Mouse (Mus musculus): Measurements from ENCODE around the gene Sulf2. TPM values are rescaled to one million over a fixed set of nuclear protein-coding genes. Genes with fewer than 3 reads are reported as not detected.

Sulf2 gene
- polyA plus RNA-seq, 1 experiment from 2014 or later, result 73.6 TPM

DNA sequence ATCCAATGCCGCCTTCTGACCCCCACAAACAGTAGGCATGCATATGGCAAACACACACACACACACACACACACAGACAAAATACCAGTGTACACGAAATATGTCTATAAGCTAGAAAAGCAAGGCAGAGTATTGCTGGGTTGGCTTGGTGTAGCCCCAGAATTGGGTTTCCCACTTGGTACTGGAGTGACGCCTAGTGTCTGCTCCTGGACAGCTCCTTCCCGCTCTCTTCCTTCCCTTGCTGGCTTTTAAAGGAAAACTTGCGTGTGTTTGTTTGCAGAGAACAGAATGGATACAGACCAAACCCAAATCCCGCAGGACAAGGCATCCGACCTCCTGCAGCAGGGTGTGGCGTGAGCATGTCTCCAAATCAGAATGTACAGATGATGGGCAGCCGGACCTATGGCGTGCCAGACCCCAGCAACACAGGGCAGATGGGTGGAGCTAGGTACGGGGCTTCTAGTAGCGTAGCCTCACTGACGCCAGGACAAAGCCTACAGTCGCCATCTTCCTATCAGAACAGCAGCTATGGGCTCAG, 101.4 kb downstream of the Sulf2 start:
- no peak overlapping the region for H3K9ac ChIP-seq (ENCODE audit: low read depth, low read length)
- peaks cover 31% of the 10 kb centered on the region for H3K36me3 ChIP-seq (ENCODE audit: control insufficient read depth, insufficient read depth, low read length)
- WGBS, result 91% methylated on average over 14 of the region's 14 CpGs

DNA sequence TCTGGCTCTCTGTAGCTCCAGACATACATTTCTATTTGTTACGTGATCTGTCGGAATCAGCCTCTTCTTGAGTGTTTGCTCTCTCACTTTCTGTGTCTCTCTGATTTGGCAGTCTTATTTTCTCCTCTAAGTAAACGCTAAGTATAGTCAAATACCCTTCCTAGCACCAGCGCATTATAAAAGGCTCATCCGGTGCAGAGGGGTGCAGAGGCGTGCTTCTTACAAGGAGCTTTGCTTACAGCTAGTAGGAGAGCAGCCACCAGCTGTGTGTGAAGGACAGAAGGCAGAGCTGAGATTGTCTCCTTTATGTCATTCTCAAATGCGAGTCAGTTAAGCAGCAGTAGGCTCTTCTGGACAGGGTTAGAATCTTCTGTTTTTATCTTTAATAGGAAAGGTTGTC, 103.5 kb downstream of the Sulf2 start:
- no peaks in the 10 kb centered on the region for H3K27me3 ChIP-seq (replicated peaks; ENCODE audit: control insufficient read depth, insufficient read depth, low read length)
- no peak overlapping the region for H3K4me3 ChIP-seq (ENCODE audit: low read length)
- H3K36me3 ChIP-seq (ENCODE audit: control insufficient read depth, insufficient read depth, low read length), result peaks cover 36% of the 10 kb centered on the region
- no peaks in the 10 kb centered on the region for H3K4me1 ChIP-seq (ENCODE audit: control insufficient read depth, insufficient read depth, low read depth, low read length)
- no peak overlapping the region for H3K27ac ChIP-seq (ENCODE audit: low read depth, low read length)
- no peak overlapping the region for H3K4me2 ChIP-seq (ENCODE audit: low read length)
- no peak overlapping the region for H3K9ac ChIP-seq (ENCODE audit: low read depth, low read length)
- 92% methylated on average over 7 of the region's 7 CpGs for WGBS
- no peaks in the 10 kb centered on the region for H3K9me3 ChIP-seq (ENCODE audit: control insufficient read depth, low read length)
- ATAC-seq, result no peak

More for the DNA sequence above, 101.4 kb downstream of the Sulf2 start:
- no peaks in the 10 kb centered on the region for H3K27me3 ChIP-seq (replicated peaks; ENCODE audit: control insufficient read depth, insufficient read depth, low read length)
- no peak overlapping the region for H3K27ac ChIP-seq (ENCODE audit: low read depth, low read length)
- no peak overlapping the region for H3K4me3 ChIP-seq (ENCODE audit: low read length)
- ATAC-seq, result no peak
- no peaks in the 10 kb centered on the region for H3K4me1 ChIP-seq (ENCODE audit: control insufficient read depth, insufficient read depth, low read depth, low read length)
- no peak overlapping the region for H3K4me2 ChIP-seq (ENCODE audit: low read length)
- no peaks in the 10 kb centered on the region for H3K9me3 ChIP-seq (ENCODE audit: control insufficient read depth, low read length)

DNA sequence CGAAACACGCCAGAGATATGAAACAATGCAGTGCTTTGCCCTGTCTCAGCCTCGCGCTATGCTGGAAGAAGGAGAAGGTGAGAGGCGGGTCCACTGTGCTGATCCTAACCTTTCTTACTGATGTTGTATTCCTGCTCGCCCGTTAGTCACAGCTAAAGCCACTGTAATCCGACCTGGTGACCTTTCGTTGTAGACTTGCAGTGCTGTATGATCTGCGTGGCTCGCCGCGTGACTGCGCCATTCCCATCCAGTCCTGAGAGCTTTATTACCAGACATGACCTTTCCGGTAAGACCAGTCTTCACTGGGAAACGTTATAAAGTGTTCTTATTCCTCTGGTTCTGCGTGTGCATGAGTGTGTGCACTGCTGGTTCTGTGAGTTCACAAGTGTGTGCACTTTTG, 104.0 kb downstream of the Sulf2 start:
- H3K27ac ChIP-seq (ENCODE audit: low read depth, low read length), result no peak overlapping the region
- H3K27me3 ChIP-seq (replicated peaks; ENCODE audit: control insufficient read depth, insufficient read depth, low read length), result no peaks in the 10 kb centered on the region
- no peaks in the 10 kb centered on the region for H3K4me1 ChIP-seq (ENCODE audit: control insufficient read depth, insufficient read depth, low read depth, low read length)
- no peak overlapping the region for H3K4me3 ChIP-seq (ENCODE audit: low read length)
- H3K4me2 ChIP-seq (ENCODE audit: low read length), result no peak overlapping the region
- ATAC-seq, result no peak
- peaks cover 34% of the 10 kb centered on the region for H3K36me3 ChIP-seq (ENCODE audit: control insufficient read depth, insufficient read depth, low read length)
- 94% methylated on average over 17 of the region's 17 CpGs for WGBS
- H3K9ac ChIP-seq (ENCODE audit: low read depth, low read length), result no peak overlapping the region
- no peaks in the 10 kb centered on the region for H3K9me3 ChIP-seq (ENCODE audit: control insufficient read depth, low read length)

DNA sequence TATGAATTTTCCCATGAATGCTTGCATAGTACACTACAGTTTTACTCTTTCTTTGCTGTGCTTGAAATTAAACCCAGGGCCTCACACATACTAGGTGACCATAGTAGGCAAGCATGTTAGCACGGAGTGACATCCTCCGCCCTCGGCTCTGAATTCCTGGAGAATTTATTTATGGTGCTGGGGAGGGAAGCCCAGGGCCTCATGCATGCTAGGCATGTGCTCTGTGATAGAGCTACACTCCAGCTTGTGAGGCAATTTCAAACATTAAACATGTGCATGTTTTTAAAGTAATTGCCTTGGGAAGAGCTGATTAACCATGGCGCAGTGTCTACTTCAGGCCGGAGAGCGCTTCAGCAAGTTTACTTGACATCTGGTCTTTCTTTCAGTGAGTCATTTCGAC, 106.6 kb downstream of the Sulf2 start:
- Histone ChIP-seq H3K9me3 (ENCODE audit: control insufficient read depth, low read length) (no peaks in the 10 kb centered on the region), H3K4me2 (ENCODE audit: low read length) (no peak overlapping the region), H3K27me3 (replicated peaks; ENCODE audit: control insufficient read depth, insufficient read depth, low read length) (no peaks in the 10 kb centered on the region), H3K36me3 (ENCODE audit: control insufficient read depth, insufficient read depth, low read length) (peaks cover 23% of the 10 kb centered on the region), H3K9ac (ENCODE audit: low read depth, low read length) (no peak overlapping the region), H3K4me3 (ENCODE audit: low read length) (no peak overlapping the region), H3K27ac (ENCODE audit: low read depth, low read length) (no peak overlapping the region), H3K4me1 (ENCODE audit: control insufficient read depth, insufficient read depth, low read depth, low read length) (no peaks in the 10 kb centered on the region; the same call in 1 of the 2 replicates)
- WGBS, result 92% methylated on average over 7 of the region's 7 CpGs
- ATAC-seq, result no peak

DNA sequence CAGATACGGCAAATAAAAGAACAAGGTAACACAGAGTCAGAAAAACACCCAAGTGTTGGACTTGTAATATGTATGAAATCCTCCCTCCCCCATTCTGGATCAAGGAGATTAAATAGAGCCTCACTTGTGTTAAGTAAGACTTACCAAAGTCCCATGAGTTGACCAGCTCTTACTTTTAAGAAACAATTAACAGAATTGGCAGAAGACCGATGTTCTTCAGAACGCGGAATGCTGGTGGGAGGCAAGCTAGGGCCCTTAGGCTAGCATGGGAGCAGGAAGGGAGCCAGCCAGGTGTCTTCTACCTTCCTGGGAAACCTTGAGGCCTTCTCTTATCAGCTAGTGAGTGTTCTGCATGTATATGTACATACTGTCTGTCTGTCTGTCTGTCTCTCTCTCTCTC, 107.5 kb downstream of the Sulf2 start:
- Histone ChIP-seq H3K36me3 (ENCODE audit: control insufficient read depth, insufficient read depth, low read length) (peaks cover 23% of the 10 kb centered on the region), H3K27ac (ENCODE audit: low read depth, low read length) (no peak overlapping the region), H3K9ac (ENCODE audit: low read depth, low read length) (no peak overlapping the region), H3K4me2 (ENCODE audit: low read length) (no peak overlapping the region), H3K4me3 (ENCODE audit: low read length) (no peak overlapping the region), H3K9me3 (ENCODE audit: control insufficient read depth, low read length) (no peaks in the 10 kb centered on the region), H3K27me3 (replicated peaks; ENCODE audit: control insufficient read depth, insufficient read depth, low read length) (no peaks in the 10 kb centered on the region), H3K4me1 (ENCODE audit: control insufficient read depth, insufficient read depth, low read depth, low read length) (no peaks in the 10 kb centered on the region; the same call in 1 of the 2 replicates)
- WGBS, result 98% methylated on average over 4 of the region's 4 CpGs
- no peak for ATAC-seq

DNA sequence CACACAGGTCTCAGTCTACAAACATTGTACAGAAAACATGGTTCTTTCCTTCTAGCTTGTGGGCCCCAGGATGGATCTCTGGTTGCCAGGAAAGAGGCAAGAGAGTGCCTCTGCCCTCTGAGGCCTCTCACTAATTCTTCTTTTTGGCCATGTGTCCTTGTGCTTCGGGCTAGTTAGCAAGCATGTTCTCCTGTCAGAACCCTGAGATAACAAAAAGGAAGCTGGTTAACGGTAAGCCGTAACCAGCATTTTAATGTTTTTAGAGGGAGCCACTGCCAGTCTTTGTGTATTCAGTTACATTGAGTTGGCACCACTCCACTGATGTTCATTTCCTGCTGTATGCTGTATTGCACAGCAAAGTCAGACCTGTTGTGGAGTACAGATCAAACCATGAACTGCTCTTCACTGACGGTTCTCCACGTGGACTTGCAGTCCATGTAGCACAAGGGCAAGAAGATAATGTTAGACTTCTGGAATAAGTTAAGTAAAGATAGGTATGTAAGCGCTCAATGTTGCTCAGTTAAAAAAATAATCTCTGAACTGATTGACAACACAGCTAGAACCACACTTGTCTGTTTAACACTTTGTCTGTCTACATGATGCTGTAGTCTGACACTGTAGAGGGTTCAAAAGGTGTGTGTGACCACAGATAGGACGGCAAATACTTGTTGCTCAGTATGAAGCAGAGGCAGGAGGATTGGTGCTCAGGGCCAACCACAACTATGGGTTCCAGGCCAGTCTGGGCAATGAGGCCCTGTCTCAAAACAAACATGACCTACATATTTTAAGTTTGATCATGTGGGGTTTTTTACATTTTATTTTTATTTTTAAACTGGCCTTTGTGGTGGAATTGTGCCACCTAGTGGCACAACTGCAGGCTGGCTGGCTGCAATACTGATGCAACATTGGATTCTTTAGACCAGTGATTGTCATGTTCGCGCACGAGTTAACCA, 109.6 kb downstream of the Sulf2 start:
- Histone ChIP-seq H3K4me2 (ENCODE audit: low read length) (no peak overlapping the region), H3K9me3 (ENCODE audit: control insufficient read depth, low read length) (no peaks in the 10 kb centered on the region), H3K36me3 (ENCODE audit: control insufficient read depth, insufficient read depth, low read length) (peaks cover 17% of the 10 kb centered on the region), H3K4me1 (ENCODE audit: control insufficient read depth, insufficient read depth, low read depth, low read length) (no peaks in the 10 kb centered on the region; the same call in 1 of the 2 replicates), H3K27me3 (replicated peaks; ENCODE audit: control insufficient read depth, insufficient read depth, low read length) (no peaks in the 10 kb centered on the region), H3K4me3 (ENCODE audit: low read length) (no peak overlapping the region), H3K9ac (ENCODE audit: low read depth, low read length) (no peak overlapping the region), H3K27ac (ENCODE audit: low read depth, low read length) (no peak overlapping the region)
- 55% methylated on average over 10 of the region's 10 CpGs for WGBS
- no peak for ATAC-seq

DNA sequence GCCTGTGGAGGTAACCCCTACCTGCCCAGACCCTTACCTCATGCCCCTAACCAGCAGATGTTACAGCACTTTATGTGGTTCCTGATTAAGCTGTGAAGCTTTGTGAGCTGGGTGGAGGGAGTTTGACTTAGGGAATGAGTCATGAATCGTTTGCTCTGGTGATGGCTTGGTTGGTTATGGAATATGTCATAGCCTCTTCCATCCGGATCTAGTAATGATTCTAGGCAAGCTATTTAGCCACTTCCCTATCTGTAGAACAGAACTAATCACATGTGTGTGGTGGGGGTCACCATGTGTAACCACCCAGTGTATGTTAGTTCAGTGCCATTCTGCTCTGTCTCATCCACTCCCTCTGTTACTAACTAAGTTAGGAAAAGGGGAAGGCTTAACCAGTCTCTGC, 110.5 kb downstream of the Sulf2 start:
- no peaks in the 10 kb centered on the region for H3K9me3 ChIP-seq (ENCODE audit: control insufficient read depth, low read length)
- H3K4me3 ChIP-seq (ENCODE audit: low read length), result no peak overlapping the region
- no peak overlapping the region for H3K4me2 ChIP-seq (ENCODE audit: low read length)
- peaks cover 12% of the 10 kb centered on the region for H3K36me3 ChIP-seq (ENCODE audit: control insufficient read depth, insufficient read depth, low read length)
- H3K9ac ChIP-seq (ENCODE audit: low read depth, low read length), result no peak overlapping the region
- H3K4me1 ChIP-seq (ENCODE audit: control insufficient read depth, insufficient read depth, low read depth, low read length), result no peaks in the 10 kb centered on the region; the same call in 1 of the 2 replicates
- no peak overlapping the region for H3K27ac ChIP-seq (ENCODE audit: low read depth, low read length)
- WGBS, result 81% methylated on average over 2 of the region's 2 CpGs
- H3K27me3 ChIP-seq (replicated peaks; ENCODE audit: control insufficient read depth, insufficient read depth, low read length), result no peaks in the 10 kb centered on the region
- no peak for ATAC-seq

DNA sequence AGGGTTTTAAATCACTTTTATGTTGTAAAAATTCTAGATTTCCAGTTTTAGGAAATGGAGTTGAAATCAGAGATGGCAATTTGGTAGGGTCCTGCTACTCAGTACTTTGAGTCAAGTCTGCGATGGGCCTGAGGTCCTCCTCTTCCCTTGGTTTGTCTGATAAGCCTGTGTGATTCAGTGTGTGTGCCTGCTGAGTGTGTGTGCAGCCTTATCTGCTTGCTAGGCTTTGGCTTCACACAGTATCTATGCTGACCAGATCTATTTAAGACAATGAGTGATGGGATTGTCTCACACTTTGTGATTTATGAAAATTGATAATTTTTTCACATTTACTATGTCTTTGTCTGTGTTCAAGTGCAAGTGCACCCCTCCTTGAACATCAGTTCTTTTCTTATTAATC, 112.9 kb downstream of the Sulf2 start:
- WGBS, result 96% methylated on average over 1 of the region's 1 CpGs
- H3K36me3 ChIP-seq (ENCODE audit: control insufficient read depth, insufficient read depth, low read length), result peaks cover under 1% of the 10 kb centered on the region; the same call in 1 of the 2 replicates
- H3K4me2 ChIP-seq (ENCODE audit: low read length), result no peak overlapping the region
- H3K27me3 ChIP-seq (replicated peaks; ENCODE audit: control insufficient read depth, insufficient read depth, low read length), result no peaks in the 10 kb centered on the region
- no peak overlapping the region for H3K27ac ChIP-seq (ENCODE audit: low read depth, low read length)
- no peak overlapping the region for H3K9ac ChIP-seq (ENCODE audit: low read depth, low read length)
- no peaks in the 10 kb centered on the region for H3K9me3 ChIP-seq (ENCODE audit: control insufficient read depth, low read length)
- H3K4me3 ChIP-seq (ENCODE audit: low read length), result no peak overlapping the region
- no peak for ATAC-seq
- H3K4me1 ChIP-seq (ENCODE audit: control insufficient read depth, insufficient read depth, low read depth, low read length), result no peaks in the 10 kb centered on the region; the same call in 1 of the 2 replicates

DNA sequence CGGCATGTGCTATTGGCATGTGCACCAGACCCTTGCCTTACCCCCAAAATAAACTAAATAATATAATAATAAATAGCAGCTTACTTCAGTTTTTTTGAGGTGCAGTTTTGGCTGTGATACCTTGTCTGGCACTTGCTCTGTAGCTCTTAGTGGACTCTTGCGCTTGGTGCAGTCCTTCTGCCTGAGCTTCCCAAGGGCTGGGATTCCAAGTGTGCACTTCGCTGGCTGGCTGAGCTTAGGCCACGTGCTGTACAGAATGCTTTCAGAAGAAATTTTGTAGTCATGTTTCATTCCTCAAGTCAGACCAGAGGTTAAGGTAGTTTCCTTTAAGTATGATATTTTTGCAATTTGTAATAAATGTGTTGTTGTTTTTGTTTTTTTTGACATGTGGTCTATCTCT, 115.8 kb downstream of the Sulf2 start:
- Histone ChIP-seq H3K9ac (ENCODE audit: low read depth, low read length) (no peak overlapping the region), H3K4me3 (ENCODE audit: low read length) (no peak overlapping the region), H3K4me2 (ENCODE audit: low read length) (no peak overlapping the region), H3K27ac (ENCODE audit: low read depth, low read length) (no peak overlapping the region), H3K4me1 (ENCODE audit: control insufficient read depth, insufficient read depth, low read depth, low read length) (no peaks in the 10 kb centered on the region), H3K9me3 (ENCODE audit: control insufficient read depth, low read length) (no peaks in the 10 kb centered on the region), H3K36me3 (ENCODE audit: control insufficient read depth, insufficient read depth, low read length) (no peaks in the 10 kb centered on the region), H3K27me3 (replicated peaks; ENCODE audit: control insufficient read depth, insufficient read depth, low read length) (no peaks in the 10 kb centered on the region)
- no peak for ATAC-seq
- WGBS, result 90% methylated on average over 4 of the region's 4 CpGs

Measured in hindbrain, embryonic 16.5 days (tissue).